8 mouse cellular contexts compared by ENCODE assay signal in genomic region chr11:59393591-59393990, GRCm38 (mm10). TPM values are rescaled to one million over a fixed set of nuclear protein-coding genes. Genes with fewer than 3 reads are reported as not detected.
DNase-seq lines count a peak whose midpoint lies in the region; ATAC-seq and TF ChIP-seq lines count a peak whose summit lies in the region.

No protein-coding gene starts in this region.

- no peak overlapping the region for H3K4me3 ChIP-seq in forebrain, embryonic 14.5 days (ENCODE audit: low read depth, low read length)
- H3K4me3 ChIP-seq in neural tube, embryonic 14.5 days (ENCODE audit: low read depth, low read length): no peak overlapping the region
- no peak overlapping the region for H3K4me3 ChIP-seq in cerebellum, adult 2 months (replicated peaks; ENCODE audit: insufficient read depth, low read depth, low read length)

- no peak for TF ChIP-seq CTCF in cerebellum, adult 2 months (IDR thresholded peaks at IDR 0.05; ENCODE audit: borderline replicate concordance, insufficient read depth, low read depth, low read length)

- no peak for TF ChIP-seq POLR2A in cerebellum, adult 2 months (IDR thresholded peaks at IDR 0.05; ENCODE audit: borderline replicate concordance, insufficient read depth, low read length)

- H3K27ac ChIP-seq in forebrain, embryonic 14.5 days (ENCODE audit: low read depth, low read length): no peak overlapping the region
- no peak overlapping the region; the same call in 1 of the 2 replicates for H3K27ac ChIP-seq in neural tube, embryonic 14.5 days (ENCODE audit: low read depth, low read length)
- no peak overlapping the region for H3K27ac ChIP-seq in cerebellum, adult 2 months (ENCODE audit: insufficient read depth, low read length)

- 33% methylated on average over 9 of the region's 9 CpGs for WGBS in forebrain, embryonic 14.5 days
- 38% methylated on average over 9 of the region's 9 CpGs for WGBS in neural tube, embryonic 14.5 days
- WGBS in cerebellum, adult 2 months: 16% methylated on average over 9 of the region's 9 CpGs

- no peaks in the 10 kb centered on the region for H3K9me3 ChIP-seq in forebrain, embryonic 14.5 days (replicated peaks; ENCODE audit: control insufficient read depth, low read length)
- no peaks in the 10 kb centered on the region for H3K9me3 ChIP-seq in neural tube, embryonic 14.5 days (ENCODE audit: control insufficient read depth, low read length)

- peak; percentile 34; the same call in 1 of the 2 replicates for ATAC-seq in forebrain, embryonic 14.5 days
- ATAC-seq in neural tube, embryonic 14.5 days (ENCODE audit: low read depth): peak; percentile 54; the same call in 1 of the 2 replicates

- H3K36me3 ChIP-seq in forebrain, embryonic 14.5 days (ENCODE audit: control insufficient read depth, insufficient read depth, low read length): no peaks in the 10 kb centered on the region
- no peaks in the 10 kb centered on the region for H3K36me3 ChIP-seq in neural tube, embryonic 14.5 days (ENCODE audit: control insufficient read depth, insufficient read depth, low read length)

- intact Hi-C loops in left cerebral cortex, postnatal 14 days (cut with DNase I): no loop called here

- peak; percentile 40 to 58 for DNase-seq in left cerebral cortex, postnatal 14 days (ENCODE audit: low spot score in 2 of 2)
- DNase-seq in left cerebral cortex, adult 18-20 months (ENCODE audit: low spot score in 2 of 2): no peak
- peak; percentile 88 to 90 for DNase-seq in adrenal gland, postnatal 36 days
- DNase-seq in forebrain, embryonic 14.5 days (ENCODE audit: low spot score): peak; percentile 76
- peak; percentile 47 for DNase-seq in kidney, postnatal 14 days
- DNase-seq in T-cell, adult 2 months (ENCODE audit: low spot score): no peak
- DNase-seq in cerebellum, adult 2 months: no peak

- no peak overlapping the region for H3K9ac ChIP-seq in forebrain, embryonic 14.5 days (ENCODE audit: low read length)
- H3K9ac ChIP-seq in neural tube, embryonic 14.5 days (replicated peaks; ENCODE audit: low read depth, low read length): no peak overlapping the region

- H3K4me2 ChIP-seq in forebrain, embryonic 14.5 days (ENCODE audit: low read length): no peak overlapping the region
- H3K4me2 ChIP-seq in neural tube, embryonic 14.5 days (ENCODE audit: low read depth, low read length): no peak overlapping the region

- no peaks in the 10 kb centered on the region for H3K4me1 ChIP-seq in forebrain, embryonic 14.5 days (ENCODE audit: control insufficient read depth, insufficient read depth, low read length)
- H3K4me1 ChIP-seq in neural tube, embryonic 14.5 days (ENCODE audit: control insufficient read depth, insufficient read depth, low read length): no peaks in the 10 kb centered on the region
- H3K4me1 ChIP-seq in cerebellum, adult 2 months (ENCODE audit: control insufficient read depth, insufficient read depth, low read length): no peaks in the 10 kb centered on the region

- H3K27me3 ChIP-seq in forebrain, embryonic 14.5 days (replicated peaks; ENCODE audit: control insufficient read depth, insufficient read depth, low read length): no peaks in the 10 kb centered on the region
- no peaks in the 10 kb centered on the region for H3K27me3 ChIP-seq in neural tube, embryonic 14.5 days (ENCODE audit: control insufficient read depth, insufficient read depth, low read length)
- H3K27me3 ChIP-seq in cerebellum, adult 2 months (ENCODE audit: control insufficient read depth, insufficient read depth, low read length): no peaks in the 10 kb centered on the region

RNA-seq across cellular contexts. Expression of gene Prss38, which starts 18.1 kb away (rescaled TPM):
- total RNA-seq in left cerebral cortex, postnatal 14 days (2021): not detected
- not detected for total RNA-seq in left cerebral cortex, adult 18-20 months (2021)
- not detected for total RNA-seq in adrenal gland, postnatal 36 days (2021)
- not detected in 2 replicates for polyA plus RNA-seq in forebrain, embryonic 14.5 days (2014; fragmentation: Nextera tagmentation; extraction: Ambion mirVana)
- not detected in 2 replicates for polyA plus RNA-seq in neural tube, embryonic 14.5 days (2014; fragmentation: Nextera tagmentation; extraction: Ambion mirVana)
- polyA plus RNA-seq in cerebellum, adult 2 months (2012; rRNA removed): 0.11 TPM in 1 of 2 replicates, not detected in the other

RNA-seq across cellular contexts. Expression of gene Jmjd4, which starts 56.3 kb away (rescaled TPM):
- 10 to 100 TPM; 30.7 to 32.7 TPM for total RNA-seq in left cerebral cortex, postnatal 14 days (2021)
- total RNA-seq in left cerebral cortex, adult 18-20 months (2021): 10 to 100 TPM; 25.7 to 25.9 TPM
- 1 to 10 TPM; 9.2 to 9.3 TPM for total RNA-seq in adrenal gland, postnatal 36 days (2021)
- polyA plus RNA-seq in forebrain, embryonic 14.5 days (2014; fragmentation: Nextera tagmentation; extraction: Ambion mirVana): 12.0 and 12.4 TPM in 2 replicates
- polyA plus RNA-seq in neural tube, embryonic 14.5 days (2014; fragmentation: Nextera tagmentation; extraction: Ambion mirVana): 20.9 and 21.4 TPM in 2 replicates
- 11.6 and 12.1 TPM in 2 replicates for polyA plus RNA-seq in cerebellum, adult 2 months (2012; rRNA removed)

RNA-seq across cellular contexts. Expression of gene Snap47, which starts 57.4 kb away (rescaled TPM):
- total RNA-seq in left cerebral cortex, postnatal 14 days (2021): 100 to 1,000 TPM; 388 to 398 TPM
- 100 to 1,000 TPM; 396 to 405 TPM for total RNA-seq in left cerebral cortex, adult 18-20 months (2021)
- 10 to 100 TPM; 79.3 to 92.5 TPM for total RNA-seq in adrenal gland, postnatal 36 days (2021)
- polyA plus RNA-seq in forebrain, embryonic 14.5 days (2014; fragmentation: Nextera tagmentation; extraction: Ambion mirVana): 428 and 481 TPM in 2 replicates
- polyA plus RNA-seq in neural tube, embryonic 14.5 days (2014; fragmentation: Nextera tagmentation; extraction: Ambion mirVana): 622 and 695 TPM in 2 replicates
- polyA plus RNA-seq in cerebellum, adult 2 months (2012; rRNA removed): 445 and 459 TPM in 2 replicates

Comparison
In these comparisons a context has a peak if more than half of its experiments do, and no peak if none do; other contexts are left out.
1. DNase-seq: peak in left cerebral cortex, postnatal 14 days (2 of 2), adrenal gland, postnatal 36 days (2 of 2), forebrain, embryonic 14.5 days (single experiment) and kidney, postnatal 14 days (single experiment); none in left cerebral cortex, adult 18-20 months (0 of 2), T-cell, adult 2 months (single experiment) and cerebellum, adult 2 months (0 of 2).
2. RNA of gene Snap47, which starts 57.4 kb away (total RNA-seq): 396 to 405 TPM in left cerebral cortex, adult 18-20 months and 388 to 398 TPM in left cerebral cortex, postnatal 14 days; 79.3 to 92.5 TPM in adrenal gland, postnatal 36 days; every median in the first group is over 4 times any median in the second.